Mouse (Mus musculus) CH12.LX (cell line): Measurements from ENCODE around the gene Lrp2bp.

Experiments
- CHD2 ChIP-seq: IDR thresholded peaks from 2 replicates; pipeline ENCODE4 v1.6.1; 2011; ENCODE audit warnings: low read length, improper control_type of control experiment
- CTCF ChIP-seq, 2 experiments: IDR thresholded peaks in 1 of 2; conservative IDR thresholded peaks in 1 of 2; 2 replicates each; pipeline ENCODE4 v1.5.1; 2011 to 2012; ENCODE audit warnings: low read depth in 2 of 2, low read length in 2 of 2, improper control_type of control experiment in 1 of 2, inconsistent platforms in 1 of 2, mild to moderate bottlenecking in 1 of 2, moderate library complexity in 1 of 2
- ELF1 ChIP-seq: IDR thresholded peaks from 2 replicates; pipeline ENCODE4 v1.6.1; 2014; ENCODE audit warnings: low read depth, mild to moderate bottlenecking, inconsistent platforms, low read length, improper control_type of control experiment
- EP300 ChIP-seq: IDR thresholded peaks from 2 replicates; pipeline ENCODE4 v1.6.1; 2011; ENCODE audit warnings: low read length, improper control_type of control experiment
- MAFK ChIP-seq: IDR thresholded peaks from 2 replicates; pipeline ENCODE4 v1.6.1; 2011; ENCODE audit warnings: low read length, improper control_type of control experiment; ENCODE audit not compliant: insufficient replicate concordance
- MAX ChIP-seq: IDR thresholded peaks from 2 replicates; pipeline ENCODE4 v1.6.1; 2011; ENCODE audit warnings: low read length, improper control_type of control experiment
- MAZ ChIP-seq: IDR thresholded peaks from 2 replicates; pipeline ENCODE4 v1.6.1; 2012; ENCODE audit warnings: low read depth, mild to moderate bottlenecking, inconsistent platforms, low read length, improper control_type of control experiment, moderate library complexity
- MEF2A ChIP-seq: IDR thresholded peaks from 2 replicates; pipeline ENCODE4 v1.6.1; 2014; ENCODE audit warnings: low read depth, mild to moderate bottlenecking, inconsistent platforms, low read length, improper control_type of control experiment, borderline replicate concordance
- MXI1 ChIP-seq: IDR thresholded peaks from 2 replicates; pipeline ENCODE4 v1.6.1; 2011; ENCODE audit warnings: mild to moderate bottlenecking, low read depth, low read length, improper control_type of control experiment
- NRF1 ChIP-seq: IDR thresholded peaks from 2 replicates; pipeline ENCODE4 v1.6.1; 2014; ENCODE audit warnings: low read depth, mild to moderate bottlenecking, inconsistent platforms, low read length, improper control_type of control experiment, moderate library complexity
- POLR2A ChIP-seq: IDR thresholded peaks from 2 replicates; pipeline ENCODE4 v1.6.1; 2011; ENCODE audit warnings: low read depth, mild to moderate bottlenecking, improper control_type of control experiment, low read length
- POLR2AphosphoS2 ChIP-seq: IDR thresholded peaks from 2 replicates; pipeline ENCODE4 v1.6.1; 2011; ENCODE audit warnings: low read depth, low read length, improper control_type of control experiment
- USF2 ChIP-seq: conservative IDR thresholded peaks from 2 replicates; pipeline ENCODE4 v1.6.1; 2011; ENCODE audit warnings: low read depth, low read length, improper control_type of control experiment
- ZC3H11A ChIP-seq: IDR thresholded peaks from 2 replicates; pipeline ENCODE4 v1.6.1; 2012; ENCODE audit warnings: low read depth, mild to moderate bottlenecking, inconsistent platforms, low read length, improper control_type of control experiment

GRCm38 (mm10) chr8:46007050-46007672 is 8.1 kb downstream of the Lrp2bp start:
- no peak for TF ChIP-seq MEF2A
- TF ChIP-seq MAZ, result no peak
- TF ChIP-seq ELF1, result no peak
- no peak for TF ChIP-seq NRF1
- TF ChIP-seq CTCF (conservative IDR thresholded peaks at IDR 0.05 in 1 of 2, IDR thresholded peaks at IDR 0.05 in 1 of 2; ENCODE audit: low read depth in 2 of 2, low read length in 2 of 2), result no peak
- TF ChIP-seq MAX, result no peak
- TF ChIP-seq ZC3H11A, result no peak
- TF ChIP-seq EP300, result no peak
- no peak for TF ChIP-seq CHD2
- no peak for TF ChIP-seq USF2
- TF ChIP-seq POLR2A, result no peak
- TF ChIP-seq MXI1, result no peak
- TF ChIP-seq POLR2AphosphoS2, result no peak
- TF ChIP-seq MAFK, result no peak
